Mouse (Mus musculus) liver, embryonic 14.5 days (tissue): Measurements from ENCODE around the gene Tmem106c. TPM values are rescaled to one million over a fixed set of nuclear protein-coding genes. Genes with fewer than 3 reads are reported as not detected.

Source experiments
- ATAC-seq: fragments of 200-750 bp; cut with Nextera tagmentation; 2 replicates; pipeline ENCODE4 v1.8.0; 2017; ENCODE audit warnings: moderate number of reproducible peaks, mild to moderate bottlenecking, moderate library complexity; ENCODE audit not compliant: insufficient read depth
- DNase-seq, 3 experiments: peaks; one replicate each; pipeline ENCODE4 v3.0.0-alpha.2; 2012 to 2013; ENCODE audit warnings: low read depth in 3 of 3, low spot score in 3 of 3
- H3K27ac ChIP-seq: fragments of 300-500 bp; sonication (generic); 2 replicates; pipeline ENCODE4 v1.5.1; 2014; ENCODE audit warnings: moderate library complexity, mild to moderate bottlenecking, control low read depth, inconsistent platforms
- H3K27me3 ChIP-seq: fragments of 300-500 bp; sonication (generic); 2 replicates; pipeline ENCODE4 v1.6.1; 2014; ENCODE audit warnings: mild to moderate bottlenecking, low read length, moderate library complexity; ENCODE audit not compliant: control insufficient read depth, insufficient read depth
- H3K36me3 ChIP-seq: fragments of 300-500 bp; sonication (generic); replicated peaks from 2 replicates; pipeline ENCODE4 v1.6.1; 2014; ENCODE audit warnings: low read depth; ENCODE audit not compliant: control insufficient read depth, insufficient read depth
- H3K4me1 ChIP-seq, 2 experiments: fragments of 200-500 bp in 1 of 2; fragments of 300-500 bp in 1 of 2; sonication (generic) in 1 of 2; replicated peaks; 2 replicates each; pipeline ENCODE4 v1.6.1; 2012 to 2014; ENCODE audit warnings: antibody characterized with exemption in 1 of 2, inconsistent platforms in 1 of 2, low read length in 1 of 2; ENCODE audit not compliant: control insufficient read depth in 2 of 2, insufficient read depth in 2 of 2
- H3K4me2 ChIP-seq: fragments of 300-500 bp; sonication (generic); 2 replicates; pipeline ENCODE4 v1.6.1; 2014; ENCODE audit warnings: low read depth, mild to moderate bottlenecking, control low read depth, moderate library complexity
- H3K4me3 ChIP-seq, 2 experiments: fragments of 200-500 bp in 1 of 2; fragments of 300-500 bp in 1 of 2; sonication (generic) in 1 of 2; 2 replicates each; pipeline ENCODE4 v1.5.1; 2012 to 2014; ENCODE audit warnings: low read depth in 2 of 2, low read length in 2 of 2, mild to moderate bottlenecking in 2 of 2, control low read depth in 1 of 2, inconsistent platforms in 1 of 2, moderate library complexity in 1 of 2; ENCODE audit not compliant: insufficient read depth in 1 of 2
- H3K9ac ChIP-seq: fragments of 300-500 bp; sonication (generic); replicated peaks from 2 replicates; pipeline ENCODE4 v1.6.1; 2014; ENCODE audit warnings: mild to moderate bottlenecking, control low read depth, moderate library complexity
- H3K9me3 ChIP-seq: fragments of 300-500 bp; sonication (generic); 2 replicates; pipeline ENCODE4 v1.6.1; 2016; ENCODE audit warnings: low read length, mixed read lengths; ENCODE audit not compliant: control insufficient read depth
- CTCF ChIP-seq: IDR thresholded peaks from 2 replicates; pipeline ENCODE4 v1.5.1; 2016; ENCODE audit warnings: antibody characterized with exemption, low read depth, control low read depth
- EP300 ChIP-seq: IDR thresholded peaks from 2 replicates; pipeline ENCODE4 v1.6.1; 2016; ENCODE audit warnings: antibody characterized with exemption, low read depth
- WGBS: fragments of 180-500 bp; shearing (Covaris S2); extraction: QIAGEN DNeasy Blood & Tissue Kit; methylation state at CpG from one replicate; pipeline ENCODE4 v1.1.7; 2014; ENCODE audit not compliant: insufficient replicate concordance; 5-methylcytosine and 5-hydroxymethylcytosine counted together
- polyA plus RNA-seq, 2 experiments: library from polyadenylated mRNA; depleted of rRNA in 1 of 2; stranded (reverse) in 1 of 2; unstranded in 1 of 2; fragments of >200 nt; fragmentation: Nextera tagmentation in 1 of 2; extraction: Ambion mirVana in 1 of 2; gene quantifications; 2 replicates each; pipeline versions ENCODE4 v1.2.1 to v1.2.3; 2012 to 2014

The Tmem106c gene
- polyA plus RNA-seq, 2 experiments, result 10.5 to 13.2 TPM

- no peak overlapping the region for H3K4me3 ChIP-seq
- ATAC-seq (no peak), DNase-seq (no peak)
- no peaks in the 10 kb centered on the region for H3K9me3 ChIP-seq
- no peak overlapping the region for H3K9ac ChIP-seq
- no peak for TF ChIP-seq CTCF
- no peak for TF ChIP-seq EP300
- 75% methylated on average over 9 of the region's 9 CpGs for WGBS
- no peaks in the 10 kb centered on the region for H3K4me1 ChIP-seq
- H3K4me2 ChIP-seq, result no peak overlapping the region
- no peaks in the 10 kb centered on the region; the same call in 1 of the 2 replicates for H3K27me3 ChIP-seq
- H3K36me3 ChIP-seq, result no peaks in the 10 kb centered on the region
- no peak overlapping the region for H3K27ac ChIP-seq
These were observed 42.2 kb upstream of the Tmem106c start for GRCm38 (mm10) chr15:97921796-97922195.

GRCm38 (mm10) chr15:97922421-97922820 lies 41.6 kb upstream of the Tmem106c start:
- no peaks in the 10 kb centered on the region for H3K4me1 ChIP-seq
- no peaks in the 10 kb centered on the region for H3K9me3 ChIP-seq
- no peaks in the 10 kb centered on the region; the same call in 1 of the 2 replicates for H3K27me3 ChIP-seq
- H3K9ac ChIP-seq, result no peak overlapping the region
- no peaks in the 10 kb centered on the region for H3K36me3 ChIP-seq
- no peak for DNase-seq
- H3K4me2 ChIP-seq, result no peak overlapping the region
- H3K27ac ChIP-seq, result no peak overlapping the region
- no peak overlapping the region for H3K4me3 ChIP-seq
- WGBS, result 66% methylated on average over 2 of the region's 2 CpGs
- TF ChIP-seq CTCF, result no peak
- TF ChIP-seq EP300, result no peak
- ATAC-seq, result no peak

GRCm38 (mm10) chr15:97927018-97927417 lies 37.0 kb upstream of the Tmem106c start:
- Histone ChIP-seq H3K9me3 (no peaks in the 10 kb centered on the region), H3K4me2 (no peak overlapping the region), H3K27ac (no peak overlapping the region), H3K4me3 (no peak overlapping the region), H3K27me3 (no peaks in the 10 kb centered on the region), H3K9ac (no peak overlapping the region), H3K4me1 (0 out of 4 replicates have a peak, but pooled peaks cover 0 to 1% of the 10 kb centered on the region in 2 experiments), H3K36me3 (no peaks in the 10 kb centered on the region)
- DNase-seq (no peak), ATAC-seq (no peak)
- no peak for TF ChIP-seq EP300
- no peak for TF ChIP-seq CTCF
- WGBS, result 41% methylated on average over 4 of the region's 4 CpGs

GRCm38 (mm10) chr15:97927821-97928220 lies 36.2 kb upstream of the Tmem106c start:
- Histone ChIP-seq H3K27me3 (no peaks in the 10 kb centered on the region), H3K4me1 (0 out of 4 replicates have a peak, but pooled peaks cover 0 to 1% of the 10 kb centered on the region in 2 experiments), H3K27ac (no peak overlapping the region), H3K4me3 (no peak overlapping the region), H3K4me2 (no peak overlapping the region), H3K9me3 (no peaks in the 10 kb centered on the region), H3K36me3 (no peaks in the 10 kb centered on the region), H3K9ac (no peak overlapping the region)
- DNase-seq, result no peak
- WGBS, result 27% methylated on average over 6 of the region's 6 CpGs
- ATAC-seq, result no peak
- no peak for TF ChIP-seq CTCF
- no peak for TF ChIP-seq EP300

- H3K4me1 ChIP-seq, result 0 out of 4 replicates have a peak, but pooled peaks cover 0 to 1% of the 10 kb centered on the region in 2 experiments
- H3K9me3 ChIP-seq, result no peaks in the 10 kb centered on the region
- no peak overlapping the region for H3K9ac ChIP-seq
- 44% methylated on average over 13 of the region's 13 CpGs for WGBS
- H3K36me3 ChIP-seq, result no peaks in the 10 kb centered on the region
- no peak overlapping the region for H3K4me2 ChIP-seq
- TF ChIP-seq CTCF (no peak), EP300 (no peak)
- ATAC-seq (no peak), DNase-seq (no peak)
- H3K4me3 ChIP-seq, result no peak overlapping the region
- H3K27me3 ChIP-seq, result no peaks in the 10 kb centered on the region
- H3K27ac ChIP-seq, result no peak overlapping the region
These were observed 34.7 kb upstream of the Tmem106c start for GRCm38 (mm10) chr15:97929259-97929824.
